Mouse (Mus musculus): ENCODE measurements at regions not wholly inside any gene's neighbourhood (a gene's known extent, or its start where the extent isn't known, plus 50 kb on each side); places are given as distances from the start of the nearest gene placed in this dataset.
A peak's percentile ranks its signal among the peaks of the same experiment; 100 is the strongest.

DNA sequence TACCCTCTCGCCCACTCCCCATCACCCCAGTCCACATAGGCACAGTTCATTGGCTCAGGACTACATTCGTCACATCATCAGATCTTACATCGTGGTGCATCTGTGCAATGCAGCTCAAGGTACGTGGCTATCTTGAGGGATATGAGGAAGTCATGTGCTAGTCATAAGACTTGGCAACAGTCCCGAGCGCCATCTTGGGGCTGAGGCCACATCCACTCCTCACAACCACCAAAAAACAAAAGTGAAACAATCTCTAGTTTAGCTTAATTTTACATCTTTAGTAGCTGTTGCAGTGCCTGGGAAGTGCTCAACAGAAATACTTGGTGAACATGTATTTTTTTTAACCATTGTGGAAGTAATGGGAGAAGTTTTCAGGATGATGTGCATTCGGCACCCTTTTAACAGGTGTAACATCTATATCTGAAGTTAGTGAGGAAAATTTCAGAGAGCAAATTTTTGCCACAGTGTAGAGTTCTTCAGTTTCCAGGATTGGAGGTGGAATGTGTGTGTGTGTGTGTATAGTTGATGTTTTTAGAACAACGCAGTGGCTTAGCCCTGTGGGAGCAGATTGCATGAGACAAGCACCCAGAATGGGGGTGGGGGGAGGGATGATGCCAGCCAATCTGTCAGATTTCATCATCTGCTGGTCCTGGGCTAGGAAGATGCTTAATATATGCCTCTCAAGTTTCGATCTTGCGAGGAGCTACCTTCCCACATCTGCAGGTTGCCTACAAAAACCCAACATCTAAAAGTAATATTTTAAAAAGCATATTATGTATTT is 716.4 kb upstream of the 4930444P10Rik start:
- Histone ChIP-seq H3K27me3 (replicated peaks; ENCODE audit: control insufficient read depth, insufficient read depth, low read length) (no peaks in the 10 kb centered on the region), H3K27ac (ENCODE audit: low read depth) (no peak overlapping the region), H3K4me1 (replicated peaks; ENCODE audit: control insufficient read depth, insufficient read depth, low read length) (no peaks in the 10 kb centered on the region), H3K4me2 (ENCODE audit: low read length) (no peak overlapping the region), H3K9me3 (ENCODE audit: control insufficient read depth, low read length) (no peaks in the 10 kb centered on the region), H3K4me3 (ENCODE audit: low read depth, low read length) (no peak overlapping the region), H3K9ac (ENCODE audit: low read length) (no peak overlapping the region), H3K36me3 (ENCODE audit: control insufficient read depth, insufficient read depth, low read length) (no peaks in the 10 kb centered on the region)
- DNase-seq (ENCODE audit: low spot score), result no peak
- 91% methylated on average over 10 of the region's 10 CpGs for WGBS
- no peak for ATAC-seq (replicated peaks; ENCODE audit: low FRiP score, low TSS enrichment, low read depth)

GRCm38 (mm10) chr1:16798292-16798691 is 705.2 kb upstream of the 4930444P10Rik start:
- no peak overlapping the region for H3K4me2 ChIP-seq (ENCODE audit: low read length)
- H3K9ac ChIP-seq (ENCODE audit: low read length), result no peak overlapping the region
- DNase-seq (ENCODE audit: low spot score), result peak; percentile 81
- H3K4me3 ChIP-seq (ENCODE audit: low read depth, low read length), result no peak overlapping the region
- 78% methylated on average over 6 of the region's 6 CpGs for WGBS
- H3K9me3 ChIP-seq (ENCODE audit: control insufficient read depth, low read length), result no peaks in the 10 kb centered on the region
- H3K27me3 ChIP-seq (replicated peaks; ENCODE audit: control insufficient read depth, insufficient read depth, low read length), result no peaks in the 10 kb centered on the region
- ATAC-seq (replicated peaks; ENCODE audit: low FRiP score, low TSS enrichment, low read depth), result peak; percentile 47; the same call in 1 of the 2 replicates
- H3K36me3 ChIP-seq (ENCODE audit: control insufficient read depth, insufficient read depth, low read length), result no peaks in the 10 kb centered on the region
- H3K27ac ChIP-seq (ENCODE audit: low read depth), result no peak overlapping the region
- no peaks in the 10 kb centered on the region for H3K4me1 ChIP-seq (replicated peaks; ENCODE audit: control insufficient read depth, insufficient read depth, low read length)

- H3K4me1 ChIP-seq (replicated peaks; ENCODE audit: control insufficient read depth, insufficient read depth, low read length), result no peaks in the 10 kb centered on the region
- H3K27me3 ChIP-seq (replicated peaks; ENCODE audit: control insufficient read depth, insufficient read depth, low read length), result no peaks in the 10 kb centered on the region
- H3K9me3 ChIP-seq (ENCODE audit: control insufficient read depth, low read length), result no peaks in the 10 kb centered on the region
- WGBS, result 74% methylated on average over 1 of the region's 1 CpGs
- no peak overlapping the region for H3K4me2 ChIP-seq (ENCODE audit: low read length)
- ATAC-seq (replicated peaks; ENCODE audit: low FRiP score, low TSS enrichment, low read depth) (no peak), DNase-seq (ENCODE audit: low spot score) (no peak)
- no peaks in the 10 kb centered on the region for H3K36me3 ChIP-seq (ENCODE audit: control insufficient read depth, insufficient read depth, low read length)
- no peak overlapping the region for H3K27ac ChIP-seq (ENCODE audit: low read depth)
- no peak overlapping the region for H3K4me3 ChIP-seq (ENCODE audit: low read depth, low read length)
- H3K9ac ChIP-seq (ENCODE audit: low read length), result no peak overlapping the region
Measured at GRCm38 (mm10) chr1:16796449-16796848, 703.3 kb upstream of the 4930444P10Rik start.

DNA sequence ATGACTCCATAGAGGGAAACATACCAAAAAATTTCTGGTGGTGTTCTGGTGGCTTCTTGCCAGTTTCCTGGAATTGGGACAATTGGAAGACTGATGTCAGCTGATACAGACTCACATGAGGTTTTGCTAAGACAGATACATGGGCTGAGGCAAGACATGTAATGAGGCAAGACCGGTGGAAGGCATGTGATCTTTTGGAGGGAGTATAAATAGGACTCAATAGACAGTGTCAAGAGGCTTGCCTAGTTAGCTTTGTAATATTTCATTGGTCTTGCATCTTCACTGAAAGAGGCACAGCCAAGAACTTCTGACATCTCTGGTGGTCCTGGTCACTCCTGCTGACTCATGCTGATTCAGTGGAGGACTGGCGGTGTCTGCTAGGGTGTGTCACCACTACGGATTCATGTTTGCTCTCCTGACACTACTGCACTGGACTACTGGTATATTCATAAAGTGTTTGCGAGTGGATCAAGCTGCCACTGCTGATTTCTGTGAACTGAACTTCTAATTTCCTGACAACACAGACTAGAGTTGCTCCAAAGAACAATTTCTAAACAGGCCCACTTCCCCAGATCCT is 697.7 kb upstream of the 4930444P10Rik start:
- Histone ChIP-seq H3K4me2 (ENCODE audit: low read length) (no peak overlapping the region), H3K27ac (ENCODE audit: low read depth) (no peak overlapping the region), H3K9me3 (ENCODE audit: control insufficient read depth, low read length) (no peaks in the 10 kb centered on the region), H3K9ac (ENCODE audit: low read length) (no peak overlapping the region), H3K4me1 (replicated peaks; ENCODE audit: control insufficient read depth, insufficient read depth, low read length) (no peaks in the 10 kb centered on the region), H3K4me3 (ENCODE audit: low read depth, low read length) (no peak overlapping the region), H3K36me3 (ENCODE audit: control insufficient read depth, insufficient read depth, low read length) (no peaks in the 10 kb centered on the region), H3K27me3 (replicated peaks; ENCODE audit: control insufficient read depth, insufficient read depth, low read length) (no peaks in the 10 kb centered on the region)
- no peak for DNase-seq (ENCODE audit: low spot score)
- no peak for ATAC-seq (replicated peaks; ENCODE audit: low FRiP score, low TSS enrichment, low read depth)
- WGBS, result 90% methylated on average over 4 of the region's 4 CpGs

GRCm38 (mm10) chr1:16779791-16780190 is 686.7 kb upstream of the 4930444P10Rik start:
- no peaks in the 10 kb centered on the region for H3K9me3 ChIP-seq (ENCODE audit: control insufficient read depth, low read length)
- no peak for ATAC-seq (replicated peaks; ENCODE audit: low FRiP score, low TSS enrichment, low read depth)
- DNase-seq (ENCODE audit: low spot score), result no peak
- H3K27ac ChIP-seq (ENCODE audit: low read depth), result no peak overlapping the region
- H3K9ac ChIP-seq (ENCODE audit: low read length), result no peak overlapping the region
- WGBS, result 57% methylated on average over 1 of the region's 1 CpGs
- no peaks in the 10 kb centered on the region for H3K27me3 ChIP-seq (replicated peaks; ENCODE audit: control insufficient read depth, insufficient read depth, low read length)
- H3K4me3 ChIP-seq (ENCODE audit: low read depth, low read length), result no peak overlapping the region
- no peaks in the 10 kb centered on the region for H3K36me3 ChIP-seq (ENCODE audit: control insufficient read depth, insufficient read depth, low read length)
- H3K4me1 ChIP-seq (replicated peaks; ENCODE audit: control insufficient read depth, insufficient read depth, low read length), result no peaks in the 10 kb centered on the region
- no peak overlapping the region for H3K4me2 ChIP-seq (ENCODE audit: low read length)

GRCm38 (mm10) chr1:16760951-16761350 is 667.8 kb upstream of the 4930444P10Rik start:
- H3K4me1 ChIP-seq (replicated peaks; ENCODE audit: control insufficient read depth, insufficient read depth, low read length), result no peaks in the 10 kb centered on the region
- WGBS, result 93% methylated on average over 1 of the region's 1 CpGs
- H3K27me3 ChIP-seq (replicated peaks; ENCODE audit: control insufficient read depth, insufficient read depth, low read length), result no peaks in the 10 kb centered on the region
- ATAC-seq (replicated peaks; ENCODE audit: low FRiP score, low TSS enrichment, low read depth), result no peak
- no peak overlapping the region for H3K4me2 ChIP-seq (ENCODE audit: low read length)
- H3K4me3 ChIP-seq (ENCODE audit: low read depth, low read length), result no peak overlapping the region
- no peaks in the 10 kb centered on the region for H3K9me3 ChIP-seq (ENCODE audit: control insufficient read depth, low read length)
- no peaks in the 10 kb centered on the region for H3K36me3 ChIP-seq (ENCODE audit: control insufficient read depth, insufficient read depth, low read length)
- no peak overlapping the region for H3K9ac ChIP-seq (ENCODE audit: low read length)
- DNase-seq (ENCODE audit: low spot score), result no peak
- H3K27ac ChIP-seq (ENCODE audit: low read depth), result no peak overlapping the region
